Mouse (Mus musculus): ENCODE measurements around the gene Mxd1.

GRCm38 (mm10) chr6:86641716-86642115 is 27.2 kb downstream of the Mxd1 start:
- no peak for TF ChIP-seq CTCF (IDR thresholded peaks at IDR 0.05; ENCODE audit: extremely low read depth, insufficient read depth, insufficient read length, insufficient replicate concordance)
- TF ChIP-seq POLR2A (IDR thresholded peaks at IDR 0.05; ENCODE audit: low read depth, low read length), result no peak

Measured in spleen, adult 2 months (tissue).